Mouse (Mus musculus) liver, embryonic 14.5 days (tissue): ENCODE results near the gene Zic5. TPM values are rescaled to one million over a fixed set of nuclear protein-coding genes. Genes with fewer than 3 reads are reported as not detected.

Experiments
- ATAC-seq: fragments of 200-750 bp; cut with Nextera tagmentation; 2 replicates; pipeline ENCODE4 v1.8.0; 2017; ENCODE audit warnings: moderate number of reproducible peaks, mild to moderate bottlenecking, moderate library complexity; ENCODE audit not compliant: insufficient read depth
- DNase-seq, 3 experiments: peaks; one replicate each; pipeline ENCODE4 v3.0.0-alpha.2; 2012 to 2013; ENCODE audit warnings: low read depth in 3 of 3, low spot score in 3 of 3
- H3K27ac ChIP-seq: fragments of 300-500 bp; sonication (generic); 2 replicates; pipeline ENCODE4 v1.5.1; 2014; ENCODE audit warnings: moderate library complexity, mild to moderate bottlenecking, control low read depth, inconsistent platforms
- H3K27me3 ChIP-seq: fragments of 300-500 bp; sonication (generic); 2 replicates; pipeline ENCODE4 v1.6.1; 2014; ENCODE audit warnings: mild to moderate bottlenecking, low read length, moderate library complexity; ENCODE audit not compliant: control insufficient read depth, insufficient read depth
- H3K36me3 ChIP-seq: fragments of 300-500 bp; sonication (generic); replicated peaks from 2 replicates; pipeline ENCODE4 v1.6.1; 2014; ENCODE audit warnings: low read depth; ENCODE audit not compliant: control insufficient read depth, insufficient read depth
- H3K4me1 ChIP-seq, 2 experiments: fragments of 200-500 bp in 1 of 2; fragments of 300-500 bp in 1 of 2; sonication (generic) in 1 of 2; replicated peaks; 2 replicates each; pipeline ENCODE4 v1.6.1; 2012 to 2014; ENCODE audit warnings: antibody characterized with exemption in 1 of 2, inconsistent platforms in 1 of 2, low read length in 1 of 2; ENCODE audit not compliant: control insufficient read depth in 2 of 2, insufficient read depth in 2 of 2
- H3K4me2 ChIP-seq: fragments of 300-500 bp; sonication (generic); 2 replicates; pipeline ENCODE4 v1.6.1; 2014; ENCODE audit warnings: low read depth, mild to moderate bottlenecking, control low read depth, moderate library complexity
- H3K4me3 ChIP-seq, 2 experiments: fragments of 200-500 bp in 1 of 2; fragments of 300-500 bp in 1 of 2; sonication (generic) in 1 of 2; 2 replicates each; pipeline ENCODE4 v1.5.1; 2012 to 2014; ENCODE audit warnings: low read depth in 2 of 2, low read length in 2 of 2, mild to moderate bottlenecking in 2 of 2, control low read depth in 1 of 2, inconsistent platforms in 1 of 2, moderate library complexity in 1 of 2; ENCODE audit not compliant: insufficient read depth in 1 of 2
- H3K9ac ChIP-seq: fragments of 300-500 bp; sonication (generic); replicated peaks from 2 replicates; pipeline ENCODE4 v1.6.1; 2014; ENCODE audit warnings: mild to moderate bottlenecking, control low read depth, moderate library complexity
- H3K9me3 ChIP-seq: fragments of 300-500 bp; sonication (generic); 2 replicates; pipeline ENCODE4 v1.6.1; 2016; ENCODE audit warnings: low read length, mixed read lengths; ENCODE audit not compliant: control insufficient read depth
- CTCF ChIP-seq: IDR thresholded peaks from 2 replicates; pipeline ENCODE4 v1.5.1; 2016; ENCODE audit warnings: antibody characterized with exemption, low read depth, control low read depth
- EP300 ChIP-seq: IDR thresholded peaks from 2 replicates; pipeline ENCODE4 v1.6.1; 2016; ENCODE audit warnings: antibody characterized with exemption, low read depth
- WGBS: fragments of 180-500 bp; shearing (Covaris S2); extraction: QIAGEN DNeasy Blood & Tissue Kit; methylation state at CpG from one replicate; pipeline ENCODE4 v1.1.7; 2014; ENCODE audit not compliant: insufficient replicate concordance; 5-methylcytosine and 5-hydroxymethylcytosine counted together
- polyA plus RNA-seq, 2 experiments: library from polyadenylated mRNA; depleted of rRNA in 1 of 2; stranded (reverse) in 1 of 2; unstranded in 1 of 2; fragments of >200 nt; fragmentation: Nextera tagmentation in 1 of 2; extraction: Ambion mirVana in 1 of 2; gene quantifications; 2 replicates each; pipeline versions ENCODE4 v1.2.1 to v1.2.3; 2012 to 2014

The Zic5 gene
- polyA plus RNA-seq, 2 experiments, result not detected

GRCm38 (mm10) chr14:122472161-122472560, 6.7 kb upstream of the Zic5 start:
- Histone ChIP-seq H3K9me3 (no peaks in the 10 kb centered on the region), H3K4me1 (no peaks in the 10 kb centered on the region), H3K36me3 (no peaks in the 10 kb centered on the region), H3K27me3 (peaks cover 99% of the 10 kb centered on the region), H3K4me3 (no peak overlapping the region), H3K4me2 (no peak overlapping the region), H3K27ac (no peak overlapping the region), H3K9ac (no peak overlapping the region)
- DNase-seq (no peak), ATAC-seq (no peak)
- WGBS, result under 1% methylated on average over 13 of the region's 13 CpGs
- TF ChIP-seq EP300 (no peak), CTCF (no peak)

GRCm38 (mm10) chr14:122471449-122472085, 6.1 kb upstream of the Zic5 start:
- Histone ChIP-seq H3K4me3 (no peak overlapping the region), H3K27me3 (peaks cover 99% of the 10 kb centered on the region), H3K9ac (no peak overlapping the region), H3K4me2 (no peak overlapping the region), H3K9me3 (no peaks in the 10 kb centered on the region), H3K27ac (no peak overlapping the region), H3K4me1 (no peaks in the 10 kb centered on the region), H3K36me3 (no peaks in the 10 kb centered on the region)
- 5% methylated on average over 31 of the region's 31 CpGs for WGBS
- ATAC-seq, result no peak
- no peak for TF ChIP-seq EP300
- TF ChIP-seq CTCF, result no peak
- DNase-seq, result no peak

GRCm38 (mm10) chr14:122468971-122469755, 3.7 kb upstream of the Zic5 start:
- Histone ChIP-seq H3K27me3 (peaks cover 99% of the 10 kb centered on the region), H3K36me3 (no peaks in the 10 kb centered on the region), H3K4me3 (no peak overlapping the region), H3K4me2 (no peak overlapping the region), H3K9ac (no peak overlapping the region), H3K4me1 (no peaks in the 10 kb centered on the region), H3K9me3 (no peaks in the 10 kb centered on the region), H3K27ac (no peak overlapping the region)
- DNase-seq, result no peak
- ATAC-seq, result no peak
- 3% methylated on average over 28 of the region's 28 CpGs for WGBS
- no peak for TF ChIP-seq EP300
- no peak for TF ChIP-seq CTCF

- H3K4me1 ChIP-seq, result no peaks in the 10 kb centered on the region
- 4% methylated on average over 23 of the region's 23 CpGs for WGBS
- no peak overlapping the region for H3K9ac ChIP-seq
- H3K4me3 ChIP-seq, result no peak overlapping the region
- no peak overlapping the region for H3K4me2 ChIP-seq
- ATAC-seq, result no peak
- no peak for TF ChIP-seq CTCF
- TF ChIP-seq EP300, result no peak
- no peak overlapping the region for H3K27ac ChIP-seq
- H3K36me3 ChIP-seq, result no peaks in the 10 kb centered on the region
- no peaks in the 10 kb centered on the region for H3K9me3 ChIP-seq
- DNase-seq, result no peak
- H3K27me3 ChIP-seq, result peaks cover 99% of the 10 kb centered on the region
Observed at GRCm38 (mm10) chr14:122467926-122468841, 2.7 kb upstream of the Zic5 start.
